Mouse (Mus musculus): ENCODE data around the gene Kcnj6. TPM values are rescaled to one million over a fixed set of nuclear protein-coding genes. Genes with fewer than 3 reads are reported as not detected.

The Kcnj6 gene
- under 1 TPM; 0.36 to 0.41 TPM for polyA plus RNA-seq (2017; shearing (Covaris generic))

DNA sequence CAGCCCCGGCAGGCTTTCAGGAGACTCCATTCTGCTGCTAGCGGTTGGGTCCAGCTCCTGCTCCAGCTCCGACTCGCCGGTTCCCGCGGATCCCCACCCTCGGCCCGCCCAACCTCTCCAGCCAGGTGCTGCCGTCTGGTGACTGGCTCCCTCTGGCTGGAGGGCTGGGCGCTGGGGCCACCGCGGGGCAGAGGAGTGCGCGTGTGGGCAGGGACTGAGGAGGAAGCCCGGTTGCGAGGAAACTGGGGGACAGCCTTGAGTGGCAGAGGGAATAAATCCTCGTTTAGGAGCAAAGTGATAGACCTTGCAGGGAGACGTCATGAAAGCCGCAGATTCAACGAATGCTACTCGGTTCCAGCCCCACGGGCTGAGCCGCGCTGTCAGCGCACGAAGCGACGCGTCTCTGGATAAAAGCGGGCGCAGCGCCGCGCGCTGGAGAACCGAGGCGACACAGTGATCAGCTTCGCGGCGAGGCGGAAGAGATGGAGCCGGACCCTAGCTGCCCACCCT lies at the start of gene Kcnj6:
Gene Kcnj6, minus strand, starts transcription at position 362 of the 510 bp plus-strand sequence.

All from activated CD4-positive, CD25-positive, alpha-beta regulatory T cell (primary cell).